Mouse (Mus musculus) heart, adult 2 months (tissue): ENCODE results near the gene Zfp446.

Experiments used
- CTCF ChIP-seq: fragments of 200-600 bp; IDR thresholded peaks from 2 replicates; pipeline ENCODE4 v1.8.1; 2022; ENCODE audit warnings: antibody characterized with exemption, mild to moderate bottlenecking, moderate library complexity
- EP300 ChIP-seq: fragments of 200-500 bp; IDR thresholded peaks from 2 replicates; pipeline ENCODE4 v1.6.1; 2011; ENCODE audit warnings: low read depth, low read length, control low read depth; ENCODE audit not compliant: insufficient read depth
- POLR2A ChIP-seq: fragments of 200-500 bp; IDR thresholded peaks from 2 replicates; pipeline ENCODE4 v1.6.1; 2011; ENCODE audit warnings: mild to moderate bottlenecking, low read depth, low read length, control low read depth; ENCODE audit not compliant: insufficient read depth

- TF ChIP-seq CTCF, result no peak
- no peak for TF ChIP-seq EP300
- TF ChIP-seq POLR2A, result no peak
Observed at GRCm38 (mm10) chr7:13003380-13003779, 25.7 kb downstream of the Zfp446 start.
